Mouse (Mus musculus): ENCODE results near the gene Cd22. TPM values are rescaled to one million over a fixed set of nuclear protein-coding genes. Genes with fewer than 3 reads are reported as not detected.
"Not testable (repeated sequence)": the region's sequence is repeated elsewhere in the genome, so short reads cannot be mapped to it uniquely, and the experiment has no call there.

The Cd22 gene
- polyA plus RNA-seq, 1 experiment = 0.03 TPM

DNA sequence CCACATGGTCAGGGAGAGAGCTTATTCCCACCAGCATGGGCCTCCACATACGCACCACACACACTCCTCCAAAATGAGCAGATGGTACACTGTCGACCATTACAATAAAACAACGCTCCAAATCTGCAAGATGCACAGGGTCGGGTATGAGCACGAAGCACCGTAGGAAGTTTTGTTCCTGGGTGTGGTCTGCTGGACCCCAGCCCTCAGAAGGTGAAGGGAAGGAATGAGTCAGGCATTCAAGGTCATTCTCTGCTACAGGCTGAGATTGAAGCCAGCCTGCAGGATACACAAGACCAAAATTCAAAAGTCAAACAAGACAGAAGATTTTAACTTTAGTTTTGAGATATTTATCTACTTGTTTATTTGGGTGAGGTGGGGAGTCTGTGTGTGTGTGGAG is 32.2 kb downstream of the Cd22 start:
- H3K9me3 ChIP-seq = no peaks in the 10 kb centered on the region
- H3K4me3 ChIP-seq (replicated peaks) = no peak overlapping the region
- TF ChIP-seq GATA1 (IDR thresholded peaks at IDR 0.05; ENCODE audit: borderline replicate concordance, low read length) (no peak), FLI1 (IDR thresholded peaks at IDR 0.05; ENCODE audit: low read length) (no peak)
- H3K4me1 ChIP-seq = peaks cover 47% of the 10 kb centered on the region
- no peaks in the 10 kb centered on the region for H3K36me3 ChIP-seq (replicated peaks; ENCODE audit: low read length)
- no peaks in the 10 kb centered on the region for H3K27me3 ChIP-seq (replicated peaks)

DNA sequence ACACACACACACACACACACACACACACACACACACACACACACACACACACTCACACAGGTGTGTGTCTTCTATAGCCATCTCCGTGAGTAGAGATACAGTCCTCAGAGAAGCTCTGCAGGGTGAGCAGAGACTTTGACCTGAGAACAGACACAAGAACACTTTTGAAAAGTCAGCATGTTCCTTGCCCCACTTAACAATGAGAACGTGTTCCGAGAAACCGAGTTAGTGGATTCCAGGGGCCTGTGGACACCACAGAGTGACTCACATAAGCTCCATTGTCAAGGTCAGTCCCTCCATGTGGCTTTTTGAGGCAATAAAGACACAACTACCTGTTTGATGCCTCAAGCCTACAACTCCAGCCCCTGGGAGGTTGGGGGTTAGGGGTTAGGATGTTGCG is 32.8 kb downstream of the Cd22 start:
- Histone ChIP-seq H3K9me3 (no peaks in the 10 kb centered on the region), H3K4me3 (replicated peaks) (no peak overlapping the region), H3K4me1 (peaks cover 48% of the 10 kb centered on the region), H3K27me3 (replicated peaks) (no peaks in the 10 kb centered on the region), H3K36me3 (replicated peaks; ENCODE audit: low read length) (no peaks in the 10 kb centered on the region)
- TF ChIP-seq GATA1 (IDR thresholded peaks at IDR 0.05; ENCODE audit: borderline replicate concordance, low read length) (no peak), FLI1 (IDR thresholded peaks at IDR 0.05; ENCODE audit: low read length) (no peak)

DNA sequence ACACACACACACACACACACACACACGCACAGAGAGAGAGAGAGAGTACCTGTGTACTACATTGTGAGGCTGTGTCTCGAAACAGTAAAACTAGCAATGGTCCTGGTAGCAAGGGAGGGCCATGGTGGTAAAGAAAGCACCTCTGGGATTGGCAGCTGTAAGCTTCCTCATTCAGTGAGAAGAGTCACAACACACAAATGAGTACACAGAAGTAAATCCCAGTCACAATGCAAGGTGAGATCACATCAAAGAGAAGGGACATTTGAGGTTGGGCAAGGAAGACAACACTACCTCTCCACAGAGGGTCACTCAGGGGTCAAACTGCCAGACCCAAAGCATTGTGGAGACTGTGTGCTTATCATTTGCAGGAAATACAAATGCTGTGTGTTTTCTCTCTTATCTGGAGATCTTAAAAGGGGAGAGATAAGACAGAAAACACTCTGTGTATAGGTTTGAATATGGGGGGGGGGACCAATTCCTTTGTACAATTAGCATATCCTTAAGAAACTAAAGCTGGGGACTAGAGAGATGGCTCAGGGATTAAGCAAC is 33.6 kb downstream of the Cd22 start:
- Histone ChIP-seq H3K4me3 (replicated peaks) (no peak overlapping the region), H3K9me3 (no peaks in the 10 kb centered on the region), H3K4me1 (peaks cover 50% of the 10 kb centered on the region), H3K27me3 (replicated peaks) (no peaks in the 10 kb centered on the region), H3K36me3 (replicated peaks; ENCODE audit: low read length) (no peaks in the 10 kb centered on the region)
- TF ChIP-seq FLI1 (IDR thresholded peaks at IDR 0.05; ENCODE audit: low read length) = no peak
- TF ChIP-seq GATA1 (IDR thresholded peaks at IDR 0.05; ENCODE audit: borderline replicate concordance, low read length) = no peak

DNA sequence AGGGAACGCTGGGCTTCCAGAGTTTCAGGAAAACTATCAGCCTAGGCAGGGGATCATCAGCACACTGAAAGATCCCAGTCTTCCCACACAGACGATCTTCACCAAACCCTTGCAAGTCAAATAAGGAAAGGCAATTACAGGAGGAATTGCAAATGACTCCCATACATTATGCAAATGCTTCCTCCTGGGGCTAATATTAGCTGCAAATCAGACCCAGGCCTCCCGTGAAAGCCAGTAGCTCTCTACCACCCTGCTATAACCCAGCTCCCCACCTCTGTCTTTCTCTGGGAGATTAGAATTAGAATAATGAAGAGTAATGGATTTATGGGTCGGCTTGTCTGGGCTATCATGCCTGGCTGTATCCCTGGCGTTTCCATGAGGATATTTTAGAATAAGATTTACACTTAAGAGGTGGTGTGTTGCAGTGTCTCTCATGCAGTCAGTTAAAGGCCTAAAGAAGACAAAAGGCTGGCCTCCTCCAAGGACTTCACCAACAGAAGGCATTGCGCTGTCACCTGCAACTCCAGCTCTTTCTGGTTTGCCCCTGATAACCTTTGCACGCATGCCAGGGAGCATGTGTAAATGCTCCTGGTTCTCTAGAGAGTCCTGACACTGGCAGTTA is 35.4 kb downstream of the Cd22 start:
- Histone ChIP-seq H3K36me3 (replicated peaks; ENCODE audit: low read length) (no peaks in the 10 kb centered on the region), H3K9me3 (no peaks in the 10 kb centered on the region), H3K4me3 (replicated peaks) (no peak overlapping the region), H3K27me3 (replicated peaks) (no peaks in the 10 kb centered on the region), H3K4me1 (peaks cover 63% of the 10 kb centered on the region)
- TF ChIP-seq GATA1 (IDR thresholded peaks at IDR 0.05; ENCODE audit: borderline replicate concordance, low read length) (no peak), FLI1 (IDR thresholded peaks at IDR 0.05; ENCODE audit: low read length) (no peak)

DNA sequence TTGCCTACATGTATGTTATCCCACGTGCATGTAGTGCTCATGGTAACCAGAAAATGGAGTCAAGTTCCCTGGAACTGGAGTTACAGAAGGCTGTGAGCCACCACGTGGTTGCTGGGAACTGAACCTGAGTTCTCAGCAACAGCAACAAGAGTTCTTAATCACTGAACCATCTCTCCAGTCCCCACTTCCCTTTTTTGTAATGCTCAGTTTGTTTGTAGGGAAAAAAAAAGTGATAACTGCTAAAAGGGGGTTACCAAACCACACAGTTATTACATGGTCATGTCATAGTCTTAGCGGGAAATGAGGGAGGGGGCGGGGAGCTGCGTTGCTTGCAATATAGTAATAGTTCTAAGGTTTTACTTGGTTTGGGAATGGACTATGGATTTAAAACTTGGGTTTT is 38.0 kb downstream of the Cd22 start:
- peaks cover 86% of the 10 kb centered on the region for H3K4me1 ChIP-seq
- H3K27me3 ChIP-seq (replicated peaks) = no peaks in the 10 kb centered on the region
- H3K36me3 ChIP-seq (replicated peaks; ENCODE audit: low read length) = no peaks in the 10 kb centered on the region
- no peak overlapping the region for H3K4me3 ChIP-seq (replicated peaks)
- H3K9me3 ChIP-seq = no peaks in the 10 kb centered on the region
- TF ChIP-seq GATA1 (IDR thresholded peaks at IDR 0.05; ENCODE audit: borderline replicate concordance, low read length) = no peak
- TF ChIP-seq FLI1 (IDR thresholded peaks at IDR 0.05; ENCODE audit: low read length) = no peak

DNA sequence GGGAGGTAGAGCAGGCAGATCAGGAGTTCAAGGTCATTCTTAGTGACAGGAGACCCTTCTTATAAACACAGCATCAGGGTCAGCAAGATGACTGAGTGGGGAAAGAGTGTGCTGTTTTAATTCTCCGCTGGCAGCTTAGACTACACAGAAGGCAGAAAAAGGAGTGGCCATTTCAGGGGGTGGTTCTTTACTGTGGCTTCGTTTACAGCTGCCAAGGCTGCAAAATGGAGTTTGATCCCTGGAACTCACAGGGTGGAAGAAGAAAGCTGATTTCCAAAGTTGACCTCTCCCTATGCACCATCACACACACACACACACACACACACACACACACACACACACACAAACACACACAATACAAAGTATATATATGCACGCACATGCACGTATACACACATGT is 38.8 kb downstream of the Cd22 start:
- no peaks in the 10 kb centered on the region for H3K9me3 ChIP-seq
- peaks cover 88% of the 10 kb centered on the region for H3K4me1 ChIP-seq
- H3K4me3 ChIP-seq (replicated peaks) = no peak overlapping the region
- TF ChIP-seq FLI1 (IDR thresholded peaks at IDR 0.05; ENCODE audit: low read length) = no peak
- TF ChIP-seq GATA1 (IDR thresholded peaks at IDR 0.05; ENCODE audit: borderline replicate concordance, low read length) = no peak
- H3K27me3 ChIP-seq (replicated peaks) = no peaks in the 10 kb centered on the region
- H3K36me3 ChIP-seq (replicated peaks; ENCODE audit: low read length) = peaks cover 5% of the 10 kb centered on the region

DNA sequence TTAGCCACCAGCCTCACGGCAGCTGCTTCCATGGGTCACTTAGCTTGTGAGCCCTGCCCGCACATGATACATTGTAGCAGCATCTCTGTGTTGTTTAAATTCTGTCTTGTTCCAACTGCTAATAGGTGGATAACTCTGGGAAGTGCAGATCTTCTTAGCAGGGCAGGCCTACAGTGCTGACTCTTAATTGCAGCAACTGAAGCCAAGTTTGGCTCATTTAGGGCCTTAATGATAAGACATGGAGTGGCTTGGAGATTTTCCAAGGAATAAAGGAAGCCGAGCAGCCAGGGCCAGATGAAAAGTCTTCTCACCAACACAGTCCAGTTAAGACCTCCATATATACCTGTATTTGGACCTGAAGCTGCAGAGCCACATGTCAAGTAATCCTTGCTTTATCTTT is 39.8 kb downstream of the Cd22 start:
- Histone ChIP-seq H3K36me3 (replicated peaks; ENCODE audit: low read length) (peaks cover 13% of the 10 kb centered on the region), H3K9me3 (no peaks in the 10 kb centered on the region), H3K4me3 (replicated peaks) (no peak overlapping the region), H3K4me1 (peaks cover 97% of the 10 kb centered on the region), H3K27me3 (replicated peaks) (no peaks in the 10 kb centered on the region)
- TF ChIP-seq GATA1 (IDR thresholded peaks at IDR 0.05; ENCODE audit: borderline replicate concordance, low read length) = no peak
- no peak for TF ChIP-seq FLI1 (IDR thresholded peaks at IDR 0.05; ENCODE audit: low read length)

DNA sequence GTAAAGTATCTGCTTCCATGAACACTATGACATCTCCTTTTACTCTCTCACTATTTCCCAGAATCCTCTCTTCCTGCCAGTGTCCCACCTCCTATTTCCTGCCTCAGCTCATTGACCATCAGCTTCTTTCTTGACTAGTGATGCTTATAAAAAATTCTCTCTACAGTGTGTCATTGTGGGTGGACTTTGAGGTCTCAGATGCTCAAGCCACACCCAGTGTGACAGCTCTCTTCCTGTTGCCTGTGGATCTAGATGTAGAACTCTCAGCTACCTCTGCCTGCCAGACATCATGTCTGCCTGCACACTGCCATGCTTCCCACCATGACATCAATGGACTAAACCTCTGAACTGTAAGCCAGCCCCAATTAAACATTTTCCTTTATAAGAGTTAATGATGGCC is 42.9 kb downstream of the Cd22 start:
- Histone ChIP-seq H3K36me3 (replicated peaks; ENCODE audit: low read length) (peaks cover 13% of the 10 kb centered on the region), H3K9me3 (no peaks in the 10 kb centered on the region), H3K4me1 (peaks cover 80% of the 10 kb centered on the region), H3K27me3 (replicated peaks) (no peaks in the 10 kb centered on the region), H3K4me3 (replicated peaks) (no peak overlapping the region)
- no peak for TF ChIP-seq FLI1 (IDR thresholded peaks at IDR 0.05; ENCODE audit: low read length)
- no peak for TF ChIP-seq GATA1 (IDR thresholded peaks at IDR 0.05; ENCODE audit: borderline replicate concordance, low read length)

DNA sequence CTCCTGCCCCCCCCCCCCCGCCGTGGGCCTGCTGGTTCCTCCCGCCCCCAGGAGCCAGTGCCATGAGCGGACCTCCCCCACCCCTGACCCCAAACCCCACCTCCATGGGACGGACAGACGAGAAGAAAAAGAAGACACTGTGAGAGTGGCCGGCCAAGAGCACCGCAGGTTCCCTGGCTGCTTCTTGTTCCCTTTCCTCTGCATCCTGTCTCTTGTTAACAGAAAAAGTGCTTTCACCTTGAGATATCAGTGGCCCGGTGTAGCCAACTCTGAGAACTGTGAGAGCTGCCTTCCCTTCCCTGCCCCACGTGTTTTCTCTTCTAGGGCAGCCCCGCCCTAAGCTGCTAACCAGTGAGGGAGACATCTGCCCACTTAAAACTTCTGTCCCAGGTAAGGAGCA is 47.5 kb downstream of the Cd22 start:
- H3K27me3 ChIP-seq (replicated peaks); H3K9me3 ChIP-seq; H3K4me3 ChIP-seq (replicated peaks): not testable (repeated sequence)
- H3K36me3 ChIP-seq (replicated peaks; ENCODE audit: low read length) = peaks cover 18% of the 10 kb centered on the region
- H3K4me1 ChIP-seq = peaks cover 63% of the 10 kb centered on the region

DNA sequence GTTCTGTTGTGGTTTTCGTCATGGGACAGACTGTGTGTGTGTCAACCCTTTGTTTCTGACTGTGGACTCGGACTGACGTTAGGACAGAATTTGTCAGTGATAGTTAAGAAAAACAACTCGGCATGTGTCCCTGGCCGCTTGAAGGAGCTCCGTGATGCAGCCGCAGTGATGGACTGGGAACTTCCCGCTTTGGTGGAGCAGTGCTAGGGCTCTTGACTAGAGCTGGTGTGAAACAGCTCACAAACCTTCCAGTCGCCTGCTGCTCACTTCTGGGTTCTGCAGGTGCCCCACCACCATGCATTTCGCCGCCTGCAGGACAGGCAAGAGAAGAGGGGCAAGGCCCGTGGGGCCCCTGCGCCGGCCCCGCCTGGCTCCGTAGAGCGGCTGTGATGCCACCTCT is 47.9 kb downstream of the Cd22 start:
- peaks cover 6% of the 10 kb centered on the region for H3K9me3 ChIP-seq
- TF ChIP-seq GATA1 (IDR thresholded peaks at IDR 0.05; ENCODE audit: borderline replicate concordance, low read length) (no peak), FLI1 (IDR thresholded peaks at IDR 0.05; ENCODE audit: low read length) (no peak)
- no peaks in the 10 kb centered on the region for H3K27me3 ChIP-seq (replicated peaks)
- peaks cover 63% of the 10 kb centered on the region for H3K4me1 ChIP-seq
- H3K4me3 ChIP-seq (replicated peaks) = peak overlapping the region; percentile 28
- peaks cover 22% of the 10 kb centered on the region for H3K36me3 ChIP-seq (replicated peaks; ENCODE audit: low read length)

DNA sequence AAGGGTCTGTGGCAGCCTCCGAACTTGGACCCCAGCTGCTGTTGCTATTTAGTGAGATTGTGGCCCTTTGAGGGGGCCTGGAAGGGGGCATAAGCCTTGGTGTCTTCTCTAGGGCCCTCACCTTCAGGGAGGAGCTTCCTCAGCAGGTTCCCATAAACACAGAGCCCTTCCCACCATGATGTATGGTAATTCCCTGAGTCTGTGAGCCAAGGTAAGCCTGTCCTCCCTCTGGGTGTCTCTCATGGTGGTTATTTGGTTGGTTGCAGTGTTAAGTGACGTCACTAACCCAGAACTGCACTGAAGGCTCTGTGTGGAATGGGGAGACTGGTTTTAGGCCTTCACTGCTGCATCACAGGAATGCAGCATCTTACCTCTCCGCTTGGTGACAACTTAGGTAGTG is 50.7 kb downstream of the Cd22 start:
- peaks cover 10% of the 10 kb centered on the region for H3K36me3 ChIP-seq (replicated peaks; ENCODE audit: low read length)
- TF ChIP-seq FLI1 (IDR thresholded peaks at IDR 0.05; ENCODE audit: low read length) = no peak
- TF ChIP-seq GATA1 (IDR thresholded peaks at IDR 0.05; ENCODE audit: borderline replicate concordance, low read length) = no peak

DNA sequence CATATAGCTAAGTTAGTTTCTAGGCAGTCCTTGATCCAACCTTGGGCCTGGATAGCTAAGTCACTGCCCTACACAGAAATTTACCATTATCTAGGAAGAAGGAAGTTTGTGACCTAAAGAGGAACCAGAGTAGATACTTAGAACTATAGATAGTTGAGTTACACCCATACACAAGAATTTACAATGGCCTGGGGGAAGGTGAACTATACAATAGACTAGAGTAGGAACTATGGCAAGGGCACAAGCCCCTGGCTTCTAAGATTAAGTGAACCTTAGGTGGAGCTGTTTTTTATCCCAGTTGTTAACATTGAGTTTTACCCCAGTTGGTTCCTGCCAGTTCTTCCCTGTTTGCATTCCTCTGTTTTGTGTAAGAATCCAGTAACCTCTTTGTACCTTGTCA is 51.3 kb downstream of the Cd22 start:
- H3K27me3 ChIP-seq (replicated peaks); H3K4me3 ChIP-seq (replicated peaks): not testable (repeated sequence)
- H3K4me1 ChIP-seq = peaks cover 68% of the 10 kb centered on the region

More for the DNA sequence above, 50.7 kb downstream of the Cd22 start:
- peaks cover 8% of the 10 kb centered on the region for H3K9me3 ChIP-seq
- no peak overlapping the region for H3K4me3 ChIP-seq (replicated peaks)
- H3K27me3 ChIP-seq (replicated peaks) = no peaks in the 10 kb centered on the region
- H3K4me1 ChIP-seq = peaks cover 62% of the 10 kb centered on the region

More for the DNA sequence above, 51.3 kb downstream of the Cd22 start:
- not testable (repeated sequence) for H3K9me3 ChIP-seq; H3K36me3 ChIP-seq (replicated peaks; ENCODE audit: low read length)

Measured in megakaryocyte, embryonic 14.5 days (primary cell).